In genomic region chr11:97040301-97041021, GRCm38 (mm10) we compare ENCODE assay signal across 8 mouse cellular contexts. TPM values are rescaled to one million over a fixed set of nuclear protein-coding genes. Genes with fewer than 3 reads are reported as not detected.
DNase-seq lines count a peak whose midpoint lies in the region; ATAC-seq and TF ChIP-seq lines count a peak whose summit lies in the region.

No protein-coding gene starts in this region.

- no peaks in the 10 kb centered on the region; the same call in 1 of the 2 replicates for H3K36me3 ChIP-seq in kidney, postnatal 0 days (ENCODE audit: insufficient read depth, low read length)
- H3K36me3 ChIP-seq in embryonic facial prominence, embryonic 14.5 days (ENCODE audit: control insufficient read depth, insufficient read depth, low read length), result peaks cover 14% of the 10 kb centered on the region
- peaks cover 7% of the 10 kb centered on the region; the same call in 1 of the 2 replicates for H3K36me3 ChIP-seq in intestine, postnatal 0 days (ENCODE audit: control insufficient read depth, insufficient read depth)
- peaks cover 12% of the 10 kb centered on the region for H3K36me3 ChIP-seq in neural tube, embryonic 13.5 days

- H3K27ac ChIP-seq in kidney, postnatal 0 days, result no peak overlapping the region
- H3K27ac ChIP-seq in embryonic facial prominence, embryonic 14.5 days (replicated peaks; ENCODE audit: low read depth, low read length), result no peak overlapping the region
- H3K27ac ChIP-seq in intestine, postnatal 0 days (ENCODE audit: low read depth, low read length), result no peak overlapping the region
- no peak overlapping the region for H3K27ac ChIP-seq in neural tube, embryonic 13.5 days (replicated peaks)
- no peak overlapping the region for H3K27ac ChIP-seq in cerebellum, adult 2 months (ENCODE audit: insufficient read depth, low read length)

- no peaks in the 10 kb centered on the region for H3K9me3 ChIP-seq in kidney, postnatal 0 days (replicated peaks; ENCODE audit: low read length)
- H3K9me3 ChIP-seq in embryonic facial prominence, embryonic 14.5 days (ENCODE audit: control insufficient read depth, low read length), result no peaks in the 10 kb centered on the region
- no peaks in the 10 kb centered on the region for H3K9me3 ChIP-seq in intestine, postnatal 0 days (ENCODE audit: control insufficient read depth)
- no peaks in the 10 kb centered on the region for H3K9me3 ChIP-seq in neural tube, embryonic 13.5 days

- H3K9ac ChIP-seq in kidney, postnatal 0 days (ENCODE audit: low read depth, low read length), result peak overlapping the region; percentile 18; the same call in 1 of the 2 replicates
- peak overlapping the region; percentile 80 for H3K9ac ChIP-seq in embryonic facial prominence, embryonic 14.5 days (ENCODE audit: low read depth, low read length)
- H3K9ac ChIP-seq in intestine, postnatal 0 days (ENCODE audit: low read depth, low read length), result no peak overlapping the region
- peak overlapping the region; percentile 58 for H3K9ac ChIP-seq in neural tube, embryonic 13.5 days

- ATAC-seq in kidney, postnatal 0 days (replicated peaks; ENCODE audit: low FRiP score, low read depth), result no peak
- ATAC-seq in embryonic facial prominence, embryonic 14.5 days (ENCODE audit: low read depth), result no peak
- no peak for ATAC-seq in intestine, postnatal 0 days
- no peak for ATAC-seq in neural tube, embryonic 13.5 days (ENCODE audit: low read depth)

- H3K4me1 ChIP-seq in kidney, postnatal 0 days (replicated peaks; ENCODE audit: insufficient read depth, low read length), result 0 out of 2 replicates have a peak, but pooled peaks cover 5% of the 10 kb centered on the region
- peaks cover 7% of the 10 kb centered on the region for H3K4me1 ChIP-seq in embryonic facial prominence, embryonic 14.5 days (ENCODE audit: control insufficient read depth, insufficient read depth, low read length)
- 0 out of 2 replicates have a peak, but pooled peaks cover 3% of the 10 kb centered on the region for H3K4me1 ChIP-seq in intestine, postnatal 0 days (replicated peaks; ENCODE audit: control insufficient read depth, insufficient read depth, low read length)
- H3K4me1 ChIP-seq in neural tube, embryonic 13.5 days (replicated peaks), result peaks cover 19% of the 10 kb centered on the region
- H3K4me1 ChIP-seq in cerebellum, adult 2 months (ENCODE audit: control insufficient read depth, insufficient read depth, low read length), result peaks cover 5% of the 10 kb centered on the region; the same call in 1 of the 2 replicates

- peak overlapping the region; percentile 90 for H3K4me2 ChIP-seq in kidney, postnatal 0 days (ENCODE audit: low read length)
- peak overlapping the region; percentile 81 for H3K4me2 ChIP-seq in embryonic facial prominence, embryonic 14.5 days (ENCODE audit: low read depth, low read length)
- peak overlapping the region; percentile 86 for H3K4me2 ChIP-seq in intestine, postnatal 0 days (replicated peaks; ENCODE audit: low read depth)
- H3K4me2 ChIP-seq in neural tube, embryonic 13.5 days, result peak overlapping the region; percentile 84

- H3K4me3 ChIP-seq in kidney, postnatal 0 days (replicated peaks; ENCODE audit: low read depth, low read length), result peak overlapping the region; percentile 60
- peak overlapping the region; percentile 68 for H3K4me3 ChIP-seq in embryonic facial prominence, embryonic 14.5 days (ENCODE audit: low read depth, low read length)
- H3K4me3 ChIP-seq in intestine, postnatal 0 days (ENCODE audit: low read depth, low read length), result peak overlapping the region; percentile 81
- H3K4me3 ChIP-seq in neural tube, embryonic 13.5 days, result peak overlapping the region; percentile 84
- H3K4me3 ChIP-seq in cerebellum, adult 2 months (replicated peaks; ENCODE audit: insufficient read depth, low read depth, low read length), result no peak overlapping the region

- WGBS in kidney, postnatal 0 days, result 43% methylated on average over 12 of the region's 12 CpGs
- WGBS in embryonic facial prominence, embryonic 14.5 days, result 46% methylated on average over 12 of the region's 12 CpGs
- WGBS in intestine, postnatal 0 days, result 37% methylated on average over 12 of the region's 12 CpGs
- 57% methylated on average over 12 of the region's 12 CpGs for WGBS in neural tube, embryonic 13.5 days
- 42% methylated on average over 12 of the region's 12 CpGs for whole genome bisulfite sequencing in cerebellum, adult 2 months

- TF ChIP-seq POLR2A in cerebellum, adult 2 months (IDR thresholded peaks at IDR 0.05; ENCODE audit: borderline replicate concordance, insufficient read depth, low read length), result no peak

- no peaks in the 10 kb centered on the region for H3K27me3 ChIP-seq in kidney, postnatal 0 days (ENCODE audit: insufficient read depth, low read length)
- H3K27me3 ChIP-seq in embryonic facial prominence, embryonic 14.5 days (replicated peaks; ENCODE audit: control insufficient read depth, insufficient read depth, low read length), result no peaks in the 10 kb centered on the region
- no peaks in the 10 kb centered on the region for H3K27me3 ChIP-seq in intestine, postnatal 0 days (replicated peaks; ENCODE audit: control insufficient read depth, insufficient read depth, low read length)
- H3K27me3 ChIP-seq in neural tube, embryonic 13.5 days, result no peaks in the 10 kb centered on the region
- H3K27me3 ChIP-seq in cerebellum, adult 2 months (ENCODE audit: control insufficient read depth, insufficient read depth, low read length), result no peaks in the 10 kb centered on the region

- TF ChIP-seq CTCF in kidney, postnatal 0 days (IDR thresholded peaks at IDR 0.05; ENCODE audit: low read depth), result no peak
- TF ChIP-seq CTCF in intestine, postnatal 0 days (IDR thresholded peaks at IDR 0.05; ENCODE audit: low read depth), result no peak
- no peak for TF ChIP-seq CTCF in cerebellum, adult 2 months (IDR thresholded peaks at IDR 0.05; ENCODE audit: borderline replicate concordance, insufficient read depth, low read depth, low read length)

- no peak for DNase-seq in kidney, postnatal 0 days (ENCODE audit: low spot score)
- no peak for DNase-seq in kidney, adult 9 months
- DNase-seq in embryonic facial prominence, embryonic 14.5 days (ENCODE audit: low spot score), result no peak
- DNase-seq in right cerebral cortex, postnatal 14 days, result no peak
- no peak for DNase-seq in cerebellum, adult 2 months
- DNase-seq in layer of hippocampus, postnatal 25 days (ENCODE audit: extremely low spot score in 1 of 2, low spot score in 1 of 2), result no peak

RNA-seq across cellular contexts. Expression of gene Lrrc46, which starts 0.7 kb away (rescaled TPM):
- polyA plus RNA-seq in kidney, postnatal 0 days (2015; fragmentation: Nextera tagmentation; extraction: Ambion mirVana), result 1.0 and 1.2 TPM in 2 replicates
- 2.5 and 7.3 TPM in 2 replicates for polyA plus RNA-seq in embryonic facial prominence, embryonic 14.5 days (2014; fragmentation: Nextera tagmentation; extraction: Ambion mirVana)
- 0.17 and 0.18 TPM in 2 replicates for polyA plus RNA-seq in intestine, postnatal 0 days (2015; fragmentation: Nextera tagmentation; extraction: Ambion mirVana)
- polyA plus RNA-seq in neural tube, embryonic 13.5 days (2015; fragmentation: Nextera tagmentation; extraction: Ambion mirVana), result 1.8 and 3.0 TPM in 2 replicates
- 1.2 and 1.4 TPM in 2 replicates for polyA plus RNA-seq in cerebellum, adult 2 months (2012; rRNA removed)
- total RNA-seq in layer of hippocampus, postnatal 25 days (2021), result 1 to 10 TPM in 1 of 2 experiments, under 1 TPM in 1; 0.74 to 1.0 TPM

RNA-seq across cellular contexts. Expression of gene Mrpl10, which starts 0.9 kb away (rescaled TPM):
- 71.9 and 79.6 TPM in 2 replicates for polyA plus RNA-seq in kidney, postnatal 0 days (2015; fragmentation: Nextera tagmentation; extraction: Ambion mirVana)
- polyA plus RNA-seq in embryonic facial prominence, embryonic 14.5 days (2014; fragmentation: Nextera tagmentation; extraction: Ambion mirVana), result 68.9 and 78.1 TPM in 2 replicates
- 50.7 and 50.8 TPM in 2 replicates for polyA plus RNA-seq in intestine, postnatal 0 days (2015; fragmentation: Nextera tagmentation; extraction: Ambion mirVana)
- polyA plus RNA-seq in neural tube, embryonic 13.5 days (2015; fragmentation: Nextera tagmentation; extraction: Ambion mirVana), result 58.9 and 59.0 TPM in 2 replicates
- polyA plus RNA-seq in cerebellum, adult 2 months (2012; rRNA removed), result 83.5 and 88.5 TPM in 2 replicates
- 10 to 100 TPM; 76.3 to 83.6 TPM for total RNA-seq in layer of hippocampus, postnatal 25 days (2021)

RNA-seq across cellular contexts. Expression of gene Osbpl7, which starts 10.0 kb away (rescaled TPM):
- 6.6 and 7.6 TPM in 2 replicates for polyA plus RNA-seq in kidney, postnatal 0 days (2015; fragmentation: Nextera tagmentation; extraction: Ambion mirVana)
- 5.0 and 7.1 TPM in 2 replicates for polyA plus RNA-seq in embryonic facial prominence, embryonic 14.5 days (2014; fragmentation: Nextera tagmentation; extraction: Ambion mirVana)
- 10.6 and 12.0 TPM in 2 replicates for polyA plus RNA-seq in intestine, postnatal 0 days (2015; fragmentation: Nextera tagmentation; extraction: Ambion mirVana)
- 9.2 and 11.0 TPM in 2 replicates for polyA plus RNA-seq in neural tube, embryonic 13.5 days (2015; fragmentation: Nextera tagmentation; extraction: Ambion mirVana)
- polyA plus RNA-seq in cerebellum, adult 2 months (2012; rRNA removed), result 25.5 and 26.5 TPM in 2 replicates
- 10 to 100 TPM; 15.8 to 16.5 TPM for total RNA-seq in layer of hippocampus, postnatal 25 days (2021)

RNA-seq across cellular contexts. Expression of gene Scrn2, which starts 10.7 kb away (rescaled TPM):
- polyA plus RNA-seq in kidney, postnatal 0 days (2015; fragmentation: Nextera tagmentation; extraction: Ambion mirVana), result 41.6 and 46.6 TPM in 2 replicates
- 14.7 and 16.1 TPM in 2 replicates for polyA plus RNA-seq in embryonic facial prominence, embryonic 14.5 days (2014; fragmentation: Nextera tagmentation; extraction: Ambion mirVana)
- polyA plus RNA-seq in intestine, postnatal 0 days (2015; fragmentation: Nextera tagmentation; extraction: Ambion mirVana), result 24.1 and 24.5 TPM in 2 replicates
- polyA plus RNA-seq in neural tube, embryonic 13.5 days (2015; fragmentation: Nextera tagmentation; extraction: Ambion mirVana), result 13.7 and 15.0 TPM in 2 replicates
- 12.2 and 13.9 TPM in 2 replicates for polyA plus RNA-seq in cerebellum, adult 2 months (2012; rRNA removed)
- 1 to 10 TPM; 4.0 to 4.2 TPM for total RNA-seq in layer of hippocampus, postnatal 25 days (2021)

RNA-seq across cellular contexts. Expression of gene Sp6, which starts 27.3 kb away (rescaled TPM):
- polyA plus RNA-seq in kidney, postnatal 0 days (2015; fragmentation: Nextera tagmentation; extraction: Ambion mirVana), result 1.5 and 2.0 TPM in 2 replicates
- polyA plus RNA-seq in embryonic facial prominence, embryonic 14.5 days (2014; fragmentation: Nextera tagmentation; extraction: Ambion mirVana), result 2.1 and 2.9 TPM in 2 replicates
- polyA plus RNA-seq in intestine, postnatal 0 days (2015; fragmentation: Nextera tagmentation; extraction: Ambion mirVana), result 0.04 TPM in 1 of 2 replicates, not detected in the other
- polyA plus RNA-seq in neural tube, embryonic 13.5 days (2015; fragmentation: Nextera tagmentation; extraction: Ambion mirVana), result 0.17 and 0.29 TPM in 2 replicates
- polyA plus RNA-seq in cerebellum, adult 2 months (2012; rRNA removed), result 1.4 and 2.1 TPM in 2 replicates
- 1 to 10 TPM in 1 of 2 experiments, under 1 TPM in 1; 0.86 to 1.8 TPM for total RNA-seq in layer of hippocampus, postnatal 25 days (2021)
